Mouse (Mus musculus) splenic B cell, adult 2 months (primary cell): ENCODE measurements around the gene Prnp.

ENCODE experiments used
- DNase-seq: peaks from one replicate; pipeline ENCODE4 v3.0.0-alpha.2; 2011; ENCODE audit warnings: low read depth, low spot score
- H3K27me3 ChIP-seq: 2 replicates; pipeline ENCODE4 v1.6.1; 2012; ENCODE audit warnings: mild to moderate bottlenecking, low read length, moderate library complexity, mixed read lengths; ENCODE audit not compliant: control insufficient read depth, poor library complexity, insufficient read depth, severe bottlenecking
- H3K36me3 ChIP-seq: 2 replicates; pipeline ENCODE4 v1.6.1; 2012; ENCODE audit warnings: mild to moderate bottlenecking, low read length, moderate library complexity, mixed read lengths; ENCODE audit not compliant: control insufficient read depth, poor library complexity, insufficient read depth, severe bottlenecking

The Prnp gene

GRCm38 (mm10) chr2:131949767-131950597 is 40.3 kb downstream of the Prnp start:
- peak; percentile 67 for DNase-seq
- Histone ChIP-seq H3K27me3 (no peaks in the 10 kb centered on the region), H3K36me3 (no peaks in the 10 kb centered on the region)

GRCm38 (mm10) chr2:131950598-131951095 is 40.9 kb downstream of the Prnp start, which contains the start of gene Prnd:
Prnd (plus strand) TSS chr2:131950861.
- peak; percentile 55 for DNase-seq
- H3K27me3 ChIP-seq: no peaks in the 10 kb centered on the region
- H3K36me3 ChIP-seq: no peaks in the 10 kb centered on the region

DNA sequence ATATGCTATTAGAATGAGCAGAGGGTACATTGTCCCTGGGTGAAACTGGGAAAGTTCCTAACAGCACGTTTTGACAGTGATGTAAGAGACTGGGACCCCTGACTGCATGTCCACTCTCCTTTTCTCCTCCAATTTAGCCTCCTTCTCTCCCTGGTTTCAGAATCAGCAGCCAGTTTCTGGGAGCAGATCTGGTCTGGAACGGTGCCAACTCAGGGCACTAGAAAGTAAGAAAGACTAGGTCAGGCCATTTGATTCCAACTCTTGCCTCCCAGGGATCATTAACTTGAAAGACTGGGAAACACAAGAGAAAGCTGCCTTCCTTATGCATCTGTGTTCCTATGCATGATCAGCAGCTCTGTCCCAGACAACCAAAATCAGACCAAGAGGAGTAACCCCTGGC is 42.7 kb downstream of the Prnp start:
- Histone ChIP-seq H3K27me3 (no peaks in the 10 kb centered on the region), H3K36me3 (no peaks in the 10 kb centered on the region)
- DNase-seq: no peak

DNA sequence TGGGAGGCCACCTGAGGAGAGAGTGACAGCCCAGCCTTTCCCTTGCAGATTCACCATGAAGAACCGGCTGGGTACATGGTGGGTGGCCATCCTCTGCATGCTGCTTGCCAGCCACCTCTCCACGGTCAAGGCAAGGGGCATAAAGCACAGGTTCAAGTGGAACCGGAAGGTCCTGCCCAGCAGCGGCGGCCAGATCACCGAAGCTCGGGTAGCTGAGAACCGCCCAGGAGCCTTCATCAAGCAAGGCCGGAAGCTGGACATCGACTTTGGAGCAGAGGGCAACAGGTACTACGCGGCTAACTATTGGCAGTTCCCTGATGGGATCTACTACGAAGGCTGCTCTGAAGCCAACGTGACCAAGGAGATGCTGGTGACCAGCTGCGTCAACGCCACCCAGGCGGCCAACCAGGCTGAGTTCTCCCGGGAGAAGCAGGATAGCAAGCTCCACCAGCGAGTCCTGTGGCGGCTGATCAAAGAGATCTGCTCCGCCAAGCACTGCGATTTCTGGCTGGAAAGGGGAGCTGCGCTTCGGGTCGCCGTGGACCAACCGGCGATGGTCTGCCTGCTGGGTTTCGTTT is 43.3 kb downstream of the Prnp start:
- Histone ChIP-seq H3K27me3 (no peaks in the 10 kb centered on the region), H3K36me3 (no peaks in the 10 kb centered on the region)
- peak; percentile 8 for DNase-seq

DNA sequence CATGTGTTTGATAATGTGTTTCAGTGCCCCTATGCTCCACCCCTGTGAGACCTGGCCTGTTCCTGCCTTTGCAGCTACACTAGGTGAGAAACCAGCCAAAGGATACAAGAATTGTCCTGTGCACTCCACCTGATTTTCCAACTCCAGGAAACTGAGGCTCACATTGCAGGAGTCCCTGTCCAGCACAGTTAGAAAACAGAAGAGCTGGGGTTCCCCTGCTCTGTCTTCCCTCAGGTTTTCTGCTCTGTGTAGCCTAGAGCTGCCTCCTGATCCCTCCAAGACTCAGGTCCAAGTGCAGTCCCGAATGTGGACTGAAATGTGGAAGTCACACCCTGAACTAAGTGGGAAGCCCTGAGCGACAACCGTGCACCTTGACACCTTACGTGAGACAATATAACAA is 44.0 kb downstream of the Prnp start:
- H3K27me3 ChIP-seq: no peaks in the 10 kb centered on the region
- no peaks in the 10 kb centered on the region for H3K36me3 ChIP-seq
- DNase-seq: no peak

- Histone ChIP-seq H3K36me3 (no peaks in the 10 kb centered on the region), H3K27me3 (no peaks in the 10 kb centered on the region)
- no peak for DNase-seq
These were observed 45.1 kb downstream of the Prnp start for GRCm38 (mm10) chr2:131954835-131955234.

- no peaks in the 10 kb centered on the region for H3K36me3 ChIP-seq
- H3K27me3 ChIP-seq: no peaks in the 10 kb centered on the region
- peak; percentile 41 for DNase-seq
These were observed 45.5 kb downstream of the Prnp start for GRCm38 (mm10) chr2:131955264-131955663.

DNA sequence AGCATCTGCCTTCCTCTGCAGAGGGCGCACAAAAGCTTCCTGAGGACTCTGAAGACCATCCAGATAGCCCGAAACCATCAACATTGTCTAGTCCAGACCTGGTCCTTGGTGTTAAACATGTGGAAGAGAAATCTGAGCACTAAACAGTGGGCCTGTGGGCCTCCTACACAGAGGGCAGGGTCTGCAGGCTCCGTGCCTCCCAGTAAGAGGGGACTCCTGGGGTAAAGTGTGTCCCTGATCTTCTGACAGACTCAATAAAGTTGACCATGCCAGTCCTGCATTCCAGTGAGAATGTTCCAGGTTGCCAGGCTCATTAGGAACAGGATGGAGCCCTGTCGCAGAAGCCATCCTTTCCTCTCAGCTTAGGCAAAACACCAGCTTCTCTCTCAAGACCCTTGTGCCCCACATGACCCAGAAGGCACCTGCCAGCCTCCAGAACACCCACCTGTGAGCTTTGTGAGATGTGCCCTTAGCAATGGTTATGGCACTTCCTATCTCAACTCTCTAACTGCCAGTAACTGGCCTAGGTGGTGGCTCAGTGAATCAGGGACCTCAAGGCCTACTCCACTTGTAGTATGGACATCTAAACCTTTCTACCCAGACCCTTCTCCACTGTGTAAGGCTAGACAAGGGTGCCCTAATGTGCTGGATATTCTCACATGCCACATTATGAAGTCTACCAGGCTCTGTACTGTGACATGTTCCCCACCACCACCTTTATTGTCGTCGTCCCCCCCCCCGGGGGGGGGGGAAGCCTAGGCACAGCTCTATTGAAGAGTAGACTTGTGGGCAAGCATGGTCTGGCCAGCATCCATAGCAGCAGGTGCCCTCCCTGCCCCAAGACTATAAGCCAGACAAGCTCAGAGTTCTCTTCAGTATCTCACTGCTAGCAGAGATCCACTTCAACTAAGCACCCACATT is 46.9 kb downstream of the Prnp start:
- H3K36me3 ChIP-seq: no peaks in the 10 kb centered on the region
- DNase-seq: no peak
- H3K27me3 ChIP-seq: no peaks in the 10 kb centered on the region

- Histone ChIP-seq H3K36me3 (no peaks in the 10 kb centered on the region), H3K27me3 (no peaks in the 10 kb centered on the region)
- no peak for DNase-seq
These were observed 48.0 kb downstream of the Prnp start for GRCm38 (mm10) chr2:131957731-131958222.

DNA sequence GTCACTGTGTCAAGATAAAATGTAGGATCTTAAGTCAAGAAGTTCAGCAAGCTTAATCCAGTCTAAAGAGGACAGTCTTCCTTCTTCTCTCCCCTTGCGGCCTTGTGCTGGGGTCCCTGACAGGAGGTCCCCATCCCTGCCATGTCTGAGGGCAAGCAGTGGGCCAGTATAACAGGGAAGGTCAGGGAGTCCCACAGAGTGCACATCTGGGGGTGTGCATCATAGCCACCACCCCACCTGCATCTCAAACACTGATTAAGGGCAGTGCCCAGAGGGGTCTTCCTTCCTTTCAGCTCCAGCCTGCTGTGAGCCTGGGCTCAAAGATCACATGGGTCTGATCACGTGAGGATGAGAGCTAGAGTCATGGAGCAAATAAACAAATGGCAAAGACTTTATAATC is 51.9 kb downstream of the Prnp start:
- no peaks in the 10 kb centered on the region for H3K36me3 ChIP-seq
- no peaks in the 10 kb centered on the region for H3K27me3 ChIP-seq
- DNase-seq: no peak

DNA sequence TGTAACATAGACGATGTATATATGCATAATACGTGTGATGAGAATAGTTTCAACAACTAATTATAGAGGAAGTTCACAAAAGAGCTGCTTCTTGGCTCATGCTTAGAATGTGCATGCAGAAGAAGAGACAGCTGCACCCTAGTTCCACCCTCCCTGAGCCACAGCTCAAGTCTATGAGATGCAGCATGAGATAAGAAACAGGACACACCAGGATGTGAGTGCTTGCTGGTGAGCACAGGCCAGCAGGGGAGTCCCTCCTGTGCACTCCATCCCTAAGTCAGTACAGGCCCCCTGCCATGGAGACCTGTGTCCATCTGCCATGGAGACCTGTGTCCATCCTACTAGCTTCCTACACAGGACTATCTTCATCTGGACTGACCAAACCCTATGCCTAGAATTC is 60.9 kb downstream of the Prnp start:
- Histone ChIP-seq H3K27me3 (no peaks in the 10 kb centered on the region), H3K36me3 (no peaks in the 10 kb centered on the region)
- DNase-seq: no peak

DNA sequence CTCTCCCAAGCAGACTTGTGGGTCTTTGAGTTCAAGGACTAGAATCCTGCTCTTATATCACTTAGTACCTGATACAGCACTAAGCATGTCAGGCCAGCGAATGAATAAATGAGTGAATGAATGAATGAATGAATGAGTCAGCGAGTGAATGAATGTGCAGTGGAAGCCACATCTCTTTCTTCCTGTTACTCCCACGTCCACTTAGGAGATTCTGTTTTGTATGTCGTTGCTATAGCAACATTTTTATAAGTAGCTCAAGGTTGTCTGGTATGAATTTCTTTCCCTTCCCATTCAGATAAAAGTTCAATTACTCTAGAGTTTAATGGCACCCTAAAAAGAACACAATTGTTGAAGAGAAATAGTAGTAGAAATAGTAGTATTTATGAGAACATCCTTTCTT is 61.4 kb downstream of the Prnp start:
- H3K27me3 ChIP-seq: no peaks in the 10 kb centered on the region
- no peak for DNase-seq
- H3K36me3 ChIP-seq: no peaks in the 10 kb centered on the region

GRCm38 (mm10) chr2:131976663-131977062 is 66.9 kb downstream of the Prnp start:
- DNase-seq: peak; percentile 54
- Histone ChIP-seq H3K36me3 (no peaks in the 10 kb centered on the region), H3K27me3 (no peaks in the 10 kb centered on the region)

DNA sequence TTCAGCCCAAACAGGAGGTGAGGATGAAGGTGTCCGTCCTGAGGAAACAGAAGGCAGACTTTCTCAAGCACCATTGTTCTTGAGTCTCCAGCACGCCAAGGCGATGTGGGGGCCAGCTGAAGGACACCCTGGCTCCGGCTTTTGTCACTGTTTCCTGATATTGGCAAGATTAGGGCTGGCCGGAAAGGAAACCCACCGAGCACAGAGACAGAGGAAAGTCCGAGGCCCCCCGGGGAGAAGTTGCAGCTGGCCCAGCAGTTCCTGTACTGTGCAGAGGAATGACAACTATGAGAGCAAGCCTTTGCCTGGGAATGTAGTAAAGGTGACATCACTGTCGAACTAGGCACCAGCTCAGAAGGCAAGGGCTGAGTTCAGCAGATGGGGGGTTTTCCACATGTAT is 71.1 kb downstream of the Prnp start:
- Histone ChIP-seq H3K36me3 (no peaks in the 10 kb centered on the region), H3K27me3 (no peaks in the 10 kb centered on the region)
- DNase-seq: no peak
